In genomic region chr13:109481446-109481845, GRCm38 (mm10) we compare ENCODE assay signal across 9 mouse cellular contexts.
A peak's percentile ranks its signal among the peaks of the same experiment; 100 is the strongest.
DNase-seq lines count a peak whose midpoint lies in the region; ATAC-seq and TF ChIP-seq lines count a peak whose summit lies in the region.
"Had no signal": no experiment of that assay in that cellular context is flagged by ENCODE, and none has a peak within 500 bp of the region (broad histone marks: within the 10 kb centered on the region; RNA-seq: fewer than 3 reads in every experiment).

No protein-coding gene starts in this region.

- no peak overlapping the region for H3K4me3 ChIP-seq in embryonic facial prominence, embryonic 14.5 days (ENCODE audit: low read depth, low read length)
- H3K4me3 ChIP-seq in embryonic facial prominence, embryonic 10.5 days: no peak overlapping the region
- no peak overlapping the region for H3K4me3 ChIP-seq in hindbrain, embryonic 13.5 days
- H3K4me3 ChIP-seq: neural tube, embryonic 12.5 days had no signal

- TF ChIP-seq CTCF in brain, embryonic 14.5 days (IDR thresholded peaks at IDR 0.05; ENCODE audit: borderline replicate concordance, extremely low read depth, insufficient read depth, insufficient read length): no peak

- H3K4me2 ChIP-seq in embryonic facial prominence, embryonic 14.5 days (ENCODE audit: low read depth, low read length): no peak overlapping the region
- H3K4me2 ChIP-seq in hindbrain, embryonic 13.5 days: no peak overlapping the region
- H3K4me2 ChIP-seq: neural tube, embryonic 12.5 days had no signal

- no peaks in the 10 kb centered on the region for H3K36me3 ChIP-seq in embryonic facial prominence, embryonic 14.5 days (ENCODE audit: control insufficient read depth, insufficient read depth, low read length)
- no peaks in the 10 kb centered on the region for H3K36me3 ChIP-seq in embryonic facial prominence, embryonic 10.5 days (replicated peaks)
- H3K36me3 ChIP-seq in hindbrain, embryonic 13.5 days: no peaks in the 10 kb centered on the region
- H3K36me3 ChIP-seq: neural tube, embryonic 12.5 days had no signal

- H3K9ac ChIP-seq in embryonic facial prominence, embryonic 14.5 days (ENCODE audit: low read depth, low read length): no peak overlapping the region
- H3K9ac ChIP-seq in hindbrain, embryonic 13.5 days: no peak overlapping the region
- H3K9ac ChIP-seq: neural tube, embryonic 12.5 days had no signal

- 41% methylated on average over 7 of the region's 7 CpGs for WGBS in embryonic facial prominence, embryonic 14.5 days
- WGBS in embryonic facial prominence, embryonic 10.5 days: 60% methylated on average over 7 of the region's 7 CpGs
- WGBS in hindbrain, embryonic 13.5 days: 50% methylated on average over 7 of the region's 7 CpGs

- peak; percentile 75 for DNase-seq in embryonic facial prominence, embryonic 14.5 days (ENCODE audit: low spot score)
- DNase-seq in embryonic facial prominence, embryonic 10.5 days (ENCODE audit: low spot score): no peak
- peak; percentile 59 for DNase-seq in brain, embryonic 14.5 days (ENCODE audit: low read depth)
- DNase-seq in heart, postnatal 14 days: peak; percentile 23 to 55
- peak; percentile 81 for DNase-seq in lung, postnatal 10 days
- DNase-seq in gastrocnemius, adult 8-10 months (ENCODE audit: low spot score in 2 of 2): no peak

- no peak overlapping the region for H3K27ac ChIP-seq in embryonic facial prominence, embryonic 14.5 days (replicated peaks; ENCODE audit: low read depth, low read length)
- no peak overlapping the region for H3K27ac ChIP-seq in embryonic facial prominence, embryonic 10.5 days (replicated peaks)
- H3K27ac ChIP-seq in hindbrain, embryonic 13.5 days: no peak overlapping the region
- H3K27ac ChIP-seq: neural tube, embryonic 12.5 days had no signal

- H3K9me3 ChIP-seq in embryonic facial prominence, embryonic 14.5 days (ENCODE audit: control insufficient read depth, low read length): no peaks in the 10 kb centered on the region
- H3K9me3 ChIP-seq in embryonic facial prominence, embryonic 10.5 days: no peaks in the 10 kb centered on the region
- no peaks in the 10 kb centered on the region for H3K9me3 ChIP-seq in hindbrain, embryonic 13.5 days
- H3K9me3 ChIP-seq: neural tube, embryonic 12.5 days had no signal

- ATAC-seq in embryonic facial prominence, embryonic 14.5 days (ENCODE audit: low read depth): peak; percentile 84
- no peak for ATAC-seq in activated CD4-positive, CD25-positive, alpha-beta regulatory T cell, adult 4 months
- no peak for ATAC-seq in hindbrain, embryonic 13.5 days (ENCODE audit: low FRiP score)

- intact Hi-C loops in heart, postnatal 14 days (cut with DNase I): no loop called here

- TF ChIP-seq POLR2A in brain, embryonic 14.5 days (IDR thresholded peaks at IDR 0.05; ENCODE audit: borderline replicate concordance, extremely low read depth, insufficient read depth, insufficient read length, poor library complexity, severe bottlenecking): no peak

- peaks cover 4% of the 10 kb centered on the region for H3K4me1 ChIP-seq in embryonic facial prominence, embryonic 14.5 days (ENCODE audit: control insufficient read depth, insufficient read depth, low read length)
- H3K4me1 ChIP-seq in embryonic facial prominence, embryonic 10.5 days: peaks cover 7% of the 10 kb centered on the region
- H3K4me1 ChIP-seq in hindbrain, embryonic 13.5 days (replicated peaks): peaks cover 10% of the 10 kb centered on the region
- H3K4me1 ChIP-seq: neural tube, embryonic 12.5 days had no signal

- H3K27me3 ChIP-seq in embryonic facial prominence, embryonic 14.5 days (replicated peaks; ENCODE audit: control insufficient read depth, insufficient read depth, low read length): no peaks in the 10 kb centered on the region
- no peaks in the 10 kb centered on the region for H3K27me3 ChIP-seq in embryonic facial prominence, embryonic 10.5 days (replicated peaks; ENCODE audit: low read depth, poor library complexity, severe bottlenecking)
- no peaks in the 10 kb centered on the region for H3K27me3 ChIP-seq in hindbrain, embryonic 13.5 days
- H3K27me3 ChIP-seq: neural tube, embryonic 12.5 days had no signal

Comparison
In these comparisons a context has a peak if more than half of its experiments do, and no peak if none do; other contexts are left out.
1. DNase-seq: peak in embryonic facial prominence, embryonic 14.5 days (single experiment), brain, embryonic 14.5 days (single experiment), heart, postnatal 14 days (2 of 2) and lung, postnatal 10 days (single experiment); none in embryonic facial prominence, embryonic 10.5 days (single experiment) and gastrocnemius, adult 8-10 months (0 of 2).